ENCODE assay signal across 8 mouse cellular contexts in genomic region chr8:57540110-57540838, GRCm38 (mm10). TPM values are rescaled to one million over a fixed set of nuclear protein-coding genes. Genes with fewer than 3 reads are reported as not detected.
DNase-seq lines count a peak whose midpoint lies in the region; ATAC-seq and TF ChIP-seq lines count a peak whose summit lies in the region.

No protein-coding gene starts in this region.

- H3K27ac ChIP-seq in bone marrow, adult 2 months (ENCODE audit: control insufficient read depth, insufficient read depth, low read depth, low read length, poor library complexity) = no peak overlapping the region
- H3K27ac ChIP-seq in midbrain, embryonic 11.5 days (ENCODE audit: low read depth, low read length) = no peak overlapping the region

- intact Hi-C loops in heart, postnatal 25 days (cut with DNase I) = loop anchor here (2.0 kb wide), 2 partner anchors 251 to 261 kb away; no protein-coding TSS in a partner anchor

- no peak overlapping the region for H3K9ac ChIP-seq in midbrain, embryonic 11.5 days (ENCODE audit: low read length)

- peak; percentile 45; the same call in 1 of the 2 replicates for TF ChIP-seq CTCF in bone marrow, adult 2 months (IDR thresholded peaks at IDR 0.05; ENCODE audit: control insufficient read depth, insufficient read depth, low read length)

- H3K4me3 ChIP-seq in bone marrow, adult 2 months (replicated peaks; ENCODE audit: control insufficient read depth, low read depth, low read length) = no peak overlapping the region
- H3K4me3 ChIP-seq in midbrain, embryonic 11.5 days (ENCODE audit: low read depth, low read length) = no peak overlapping the region

- H3K4me2 ChIP-seq in midbrain, embryonic 11.5 days = no peak overlapping the region

- 52% methylated on average over 12 of the region's 12 CpGs for WGBS in bone marrow, adult 2 months
- WGBS in midbrain, embryonic 11.5 days = 45% methylated on average over 12 of the region's 12 CpGs

- no peak for TF ChIP-seq POLR2A in bone marrow, adult 2 months (IDR thresholded peaks at IDR 0.05; ENCODE audit: borderline replicate concordance, control insufficient read depth, low read depth, low read length)

- H3K4me1 ChIP-seq in bone marrow, adult 2 months (ENCODE audit: control insufficient read depth, insufficient read depth, low read length) = no peaks in the 10 kb centered on the region; the same call in 1 of the 2 replicates
- no peaks in the 10 kb centered on the region for H3K4me1 ChIP-seq in midbrain, embryonic 11.5 days (ENCODE audit: control insufficient read depth, insufficient read depth, low read length)

- peak; percentile 58 to 86 for DNase-seq in heart, adult 18-20 months
- no peak for DNase-seq in heart, postnatal 25 days (ENCODE audit: low spot score)
- DNase-seq in heart, postnatal 4 days = peak; percentile 81
- peak; percentile 46 to 86 for DNase-seq in layer of hippocampus, postnatal 25 days (ENCODE audit: extremely low spot score in 1 of 2, low spot score in 1 of 2)
- peak; percentile 97 for DNase-seq in midbrain, embryonic 11.5 days (ENCODE audit: low spot score, missing footprints)
- DNase-seq in right cerebral cortex, postnatal 4 days = peak; percentile 87

- no peaks in the 10 kb centered on the region for H3K9me3 ChIP-seq in midbrain, embryonic 11.5 days (ENCODE audit: control insufficient read depth, low read length)

- peak; percentile 65; the same call in 1 of the 2 replicates for ATAC-seq in erythroid progenitor cell, adult 5-6 weeks (replicated peaks; ENCODE audit: low FRiP score, poor library complexity, severe bottlenecking)
- peak; percentile 46 for ATAC-seq in midbrain, embryonic 11.5 days (ENCODE audit: low FRiP score)

- H3K27me3 ChIP-seq in midbrain, embryonic 11.5 days (ENCODE audit: control insufficient read depth, insufficient read depth, low read length) = no peaks in the 10 kb centered on the region

- peaks cover 4% of the 10 kb centered on the region; the same call in 1 of the 2 replicates for H3K36me3 ChIP-seq in midbrain, embryonic 11.5 days (ENCODE audit: control insufficient read depth, insufficient read depth, low read length)

RNA-seq across cellular contexts. Expression of gene Hmgb2, which starts 28.6 kb away (rescaled TPM):
- total RNA-seq in heart, adult 18-20 months (2021) = 10 to 100 TPM in 1 of 2 experiments, 1 to 10 TPM in 1; 8.6 to 12.6 TPM
- 10 to 100 TPM; 18.2 to 19.2 TPM for total RNA-seq in heart, postnatal 25 days (2021)
- polyA plus RNA-seq in bone marrow, adult 2 months (2011; ENCODE audit: insufficient read depth, insufficient read length, low replicate concordance, missing spikeins) = 328 and 348 TPM in 2 replicates
- total RNA-seq in erythroid progenitor cell, adult 5-6 weeks (2015; ENCODE audit: low replicate concordance) = 755 and 757 TPM in 2 replicates
- total RNA-seq in erythroid progenitor cell, adult 5-6 weeks (2017; ENCODE audit: low replicate concordance) = 675 and 1,030 TPM in 2 replicates
- total RNA-seq in heart, postnatal 4 days (2021) = 100 to 1,000 TPM; 159 to 180 TPM
- total RNA-seq in layer of hippocampus, postnatal 25 days (2021) = 1 to 10 TPM; 6.6 to 7.2 TPM
- 628 and 641 TPM in 2 replicates for polyA plus RNA-seq in midbrain, embryonic 11.5 days (2014; fragmentation: Nextera tagmentation; extraction: Ambion mirVana)

RNA-seq across cellular contexts. Expression of gene Sap30, which starts 52.6 kb away (rescaled TPM):
- 10 to 100 TPM in 1 of 2 experiments, 1 to 10 TPM in 1; 9.6 to 15.4 TPM for total RNA-seq in heart, adult 18-20 months (2021)
- 10 to 100 TPM; 13.9 to 16.1 TPM for total RNA-seq in heart, postnatal 25 days (2021)
- 11.7 and 26.8 TPM in 2 replicates for polyA plus RNA-seq in bone marrow, adult 2 months (2011; ENCODE audit: insufficient read depth, insufficient read length, low replicate concordance, missing spikeins)
- total RNA-seq in erythroid progenitor cell, adult 5-6 weeks (2015; ENCODE audit: low replicate concordance) = 19.7 and 29.9 TPM in 2 replicates
- 24.9 and 33.8 TPM in 2 replicates for total RNA-seq in erythroid progenitor cell, adult 5-6 weeks (2017; ENCODE audit: low replicate concordance)
- total RNA-seq in heart, postnatal 4 days (2021) = 10 to 100 TPM; 34.0 to 37.4 TPM
- 10 to 100 TPM in 1 of 2 experiments, 1 to 10 TPM in 1; 9.3 to 12.9 TPM for total RNA-seq in layer of hippocampus, postnatal 25 days (2021)
- polyA plus RNA-seq in midbrain, embryonic 11.5 days (2014; fragmentation: Nextera tagmentation; extraction: Ambion mirVana) = 119 and 123 TPM in 2 replicates

Comparison
In these comparisons a context has a peak if more than half of its experiments do, and no peak if none do; other contexts are left out.
1. RNA of gene Hmgb2, which starts 28.6 kb away (total RNA-seq): 675 to 1,030 TPM in erythroid progenitor cell, adult 5-6 weeks and 159 to 180 TPM in heart, postnatal 4 days; 18.2 to 19.2 TPM in heart, postnatal 25 days, 8.6 to 12.6 TPM in heart, adult 18-20 months and 6.6 to 7.2 TPM in layer of hippocampus, postnatal 25 days; every median in the first group is over 4 times any median in the second.